Mouse (Mus musculus) ES-E14 (cell line): ENCODE data around the gene Kirrel3.

Source experiments
- MAFK ChIP-seq: IDR thresholded peaks from 2 replicates; pipeline ENCODE4 v1.6.1; 2014; ENCODE audit warnings: mild to moderate bottlenecking, low read depth, low read length, inconsistent platforms; ENCODE audit not compliant: insufficient read depth
- ZC3H11A ChIP-seq: IDR thresholded peaks from 2 replicates; pipeline ENCODE4 v1.6.1; 2012; ENCODE audit warnings: low read depth, mild to moderate bottlenecking, inconsistent platforms, low read length, borderline replicate concordance
- ZNF384 ChIP-seq: IDR thresholded peaks from 2 replicates; pipeline ENCODE4 v1.6.1; 2012; ENCODE audit warnings: low read depth, low read length, inconsistent platforms

- TF ChIP-seq ZNF384 (no peak), ZC3H11A (no peak), MAFK (no peak)
Observed at GRCm38 (mm10) chr9:34877186-34877585, 391.5 kb downstream of the Kirrel3 start.
